Mouse (Mus musculus): ENCODE measurements around the gene 2310033P09Rik.

- TF ChIP-seq CTCF (IDR thresholded peaks at IDR 0.05; ENCODE audit: low read depth) (no peak), EP300 (optimal IDR thresholded peaks at IDR 0.05) (no peak)
Measured at GRCm38 (mm10) chr11:59239796-59240195, 31.7 kb downstream of the 2310033P09Rik start.
